Mouse (Mus musculus) embryonic facial prominence, embryonic 15.5 days (tissue): ENCODE measurements around the gene Gm21987. TPM values are rescaled to one million over a fixed set of nuclear protein-coding genes. Genes with fewer than 3 reads are reported as not detected.

Experiments
- ATAC-seq: fragments of 200-750 bp; cut with Nextera tagmentation; 2 replicates; pipeline ENCODE4 v1.8.0; 2017; ENCODE audit warnings: low read depth, moderate TSS enrichment; ENCODE audit not compliant: insufficient number of reproducible peaks, low FRiP score, low TSS enrichment
- H3K27ac ChIP-seq: fragments of 300-500 bp; sonication (generic); replicated peaks from 2 replicates; pipeline ENCODE4 v1.5.1; 2015; ENCODE audit warnings: mild to moderate bottlenecking, inconsistent platforms
- H3K27me3 ChIP-seq: fragments of 300-500 bp; sonication (generic); 2 replicates; pipeline ENCODE4 v1.6.1; 2015; ENCODE audit warnings: inconsistent platforms
- H3K36me3 ChIP-seq: fragments of 300-500 bp; sonication (generic); 2 replicates; pipeline ENCODE4 v1.6.1; 2015; ENCODE audit warnings: mild to moderate bottlenecking, inconsistent platforms
- H3K4me1 ChIP-seq: fragments of 300-500 bp; sonication (generic); 2 replicates; pipeline ENCODE4 v1.6.1; 2015; ENCODE audit warnings: inconsistent platforms
- H3K4me2 ChIP-seq: fragments of 300-500 bp; sonication (generic); replicated peaks from 2 replicates; pipeline ENCODE4 v1.6.1; 2015; ENCODE audit warnings: mild to moderate bottlenecking, inconsistent platforms
- H3K4me3 ChIP-seq: fragments of 300-500 bp; sonication (generic); replicated peaks from 2 replicates; pipeline ENCODE4 v1.5.1; 2015; ENCODE audit warnings: mild to moderate bottlenecking, inconsistent platforms
- H3K9ac ChIP-seq: fragments of 300-500 bp; sonication (generic); 2 replicates; pipeline ENCODE4 v1.6.1; 2015; ENCODE audit warnings: inconsistent platforms
- H3K9me3 ChIP-seq: fragments of 300-500 bp; sonication (generic); replicated peaks from 2 replicates; pipeline ENCODE4 v1.6.1; 2016; ENCODE audit warnings: inconsistent platforms
- WGBS: fragments of 180-500 bp; shearing (Covaris S2); methylation state at CpG from one replicate; pipeline ENCODE4 v1.1.7; 2015; 5-methylcytosine and 5-hydroxymethylcytosine counted together
- polyA plus RNA-seq: library from polyadenylated mRNA; unstranded; fragments of >200 nt; fragmentation: Nextera tagmentation; extraction: Ambion mirVana; gene quantifications from 2 replicates; pipeline ENCODE4 v1.2.1, GENCODE M21; 2015

The Gm21987 gene
- polyA plus RNA-seq, 1 experiment from 2014 or later: not detected

- Histone ChIP-seq H3K9ac (no peak overlapping the region), H3K36me3 (no peaks in the 10 kb centered on the region), H3K27me3 (no peaks in the 10 kb centered on the region), H3K27ac (no peak overlapping the region), H3K4me3 (no peak overlapping the region), H3K4me2 (no peak overlapping the region), H3K9me3 (no peaks in the 10 kb centered on the region), H3K4me1 (peaks cover 22% of the 10 kb centered on the region)
- WGBS: 85% methylated on average over 6 of the region's 6 CpGs
- no peak for ATAC-seq
Observed at GRCm38 (mm10) chr16:38398266-38398665, 51.4 kb downstream of the Gm21987 start.

- H3K4me3 ChIP-seq: no peak overlapping the region
- H3K4me1 ChIP-seq: peaks cover 22% of the 10 kb centered on the region
- no peaks in the 10 kb centered on the region for H3K9me3 ChIP-seq
- peak overlapping the region; percentile 51; the same call in 1 of the 2 replicates for H3K4me2 ChIP-seq
- ATAC-seq: no peak
- peak overlapping the region; percentile 82 for H3K27ac ChIP-seq
- no peak overlapping the region for H3K9ac ChIP-seq
- no peaks in the 10 kb centered on the region for H3K36me3 ChIP-seq
- H3K27me3 ChIP-seq: no peaks in the 10 kb centered on the region
- 68% methylated on average over 3 of the region's 3 CpGs for WGBS
Observed at GRCm38 (mm10) chr16:38399076-38399475, 52.2 kb downstream of the Gm21987 start.

- 13% methylated on average over 17 of the region's 17 CpGs for WGBS
- H3K27me3 ChIP-seq: no peaks in the 10 kb centered on the region
- no peaks in the 10 kb centered on the region for H3K9me3 ChIP-seq
- peak overlapping the region; percentile 51 for H3K4me2 ChIP-seq
- peak overlapping the region; percentile 21; the same call in 1 of the 2 replicates for H3K9ac ChIP-seq
- peaks cover 22% of the 10 kb centered on the region for H3K4me1 ChIP-seq
- H3K27ac ChIP-seq: peak overlapping the region; percentile 82
- peak overlapping the region; percentile 25 for H3K4me3 ChIP-seq
- peak; percentile 82 for ATAC-seq
- H3K36me3 ChIP-seq: no peaks in the 10 kb centered on the region
Observed at GRCm38 (mm10) chr16:38399531-38400231, 52.8 kb downstream of the Gm21987 start.

- Histone ChIP-seq H3K36me3 (no peaks in the 10 kb centered on the region), H3K4me2 (peak overlapping the region; percentile 51), H3K9ac (no peak overlapping the region), H3K27ac (peak overlapping the region; percentile 82), H3K4me1 (peaks cover 22% of the 10 kb centered on the region), H3K27me3 (no peaks in the 10 kb centered on the region), H3K9me3 (no peaks in the 10 kb centered on the region), H3K4me3 (peak overlapping the region; percentile 25; the same call in 1 of the 2 replicates)
- 75% methylated on average over 9 of the region's 9 CpGs for WGBS
- ATAC-seq: no peak
Observed at GRCm38 (mm10) chr16:38400311-38400960, 53.6 kb downstream of the Gm21987 start.

GRCm38 (mm10) chr16:38401468-38401867 lies 54.6 kb downstream of the Gm21987 start:
- 75% methylated on average over 6 of the region's 6 CpGs for WGBS
- H3K4me2 ChIP-seq: no peak overlapping the region
- no peak for ATAC-seq
- H3K9ac ChIP-seq: no peak overlapping the region
- H3K4me3 ChIP-seq: no peak overlapping the region
- peaks cover 18% of the 10 kb centered on the region for H3K4me1 ChIP-seq
- H3K27me3 ChIP-seq: no peaks in the 10 kb centered on the region
- no peak overlapping the region for H3K27ac ChIP-seq
- no peaks in the 10 kb centered on the region for H3K36me3 ChIP-seq
- no peaks in the 10 kb centered on the region for H3K9me3 ChIP-seq

- H3K36me3 ChIP-seq: no peaks in the 10 kb centered on the region
- no peaks in the 10 kb centered on the region for H3K27me3 ChIP-seq
- H3K4me2 ChIP-seq: no peak overlapping the region
- ATAC-seq: no peak
- H3K9ac ChIP-seq: no peak overlapping the region
- H3K4me3 ChIP-seq: no peak overlapping the region
- peaks cover 16% of the 10 kb centered on the region for H3K4me1 ChIP-seq
- no peaks in the 10 kb centered on the region for H3K9me3 ChIP-seq
- WGBS: 86% methylated on average over 7 of the region's 7 CpGs
- no peak overlapping the region for H3K27ac ChIP-seq
Observed at GRCm38 (mm10) chr16:38403639-38404038, 56.8 kb downstream of the Gm21987 start.

GRCm38 (mm10) chr16:38406293-38406692 lies 59.5 kb downstream of the Gm21987 start:
- Histone ChIP-seq H3K9me3 (no peaks in the 10 kb centered on the region), H3K4me3 (no peak overlapping the region), H3K4me1 (no peaks in the 10 kb centered on the region), H3K4me2 (no peak overlapping the region), H3K9ac (no peak overlapping the region), H3K27me3 (no peaks in the 10 kb centered on the region), H3K27ac (no peak overlapping the region), H3K36me3 (no peaks in the 10 kb centered on the region)
- WGBS: 81% methylated on average over 5 of the region's 5 CpGs
- no peak for ATAC-seq

GRCm38 (mm10) chr16:38406708-38407107 lies 59.9 kb downstream of the Gm21987 start:
- Histone ChIP-seq H3K36me3 (no peaks in the 10 kb centered on the region), H3K4me3 (no peak overlapping the region), H3K27ac (no peak overlapping the region), H3K9me3 (no peaks in the 10 kb centered on the region), H3K4me2 (no peak overlapping the region), H3K27me3 (no peaks in the 10 kb centered on the region), H3K9ac (no peak overlapping the region), H3K4me1 (no peaks in the 10 kb centered on the region)
- 85% methylated on average over 6 of the region's 6 CpGs for WGBS
- ATAC-seq: no peak

- 34% methylated on average over 5 of the region's 5 CpGs for WGBS
- Histone ChIP-seq H3K4me3 (no peak overlapping the region), H3K9ac (no peak overlapping the region), H3K36me3 (no peaks in the 10 kb centered on the region), H3K27me3 (no peaks in the 10 kb centered on the region), H3K9me3 (no peaks in the 10 kb centered on the region), H3K4me1 (no peaks in the 10 kb centered on the region), H3K4me2 (no peak overlapping the region), H3K27ac (no peak overlapping the region)
- no peak for ATAC-seq
Observed at GRCm38 (mm10) chr16:38407584-38407983, 60.7 kb downstream of the Gm21987 start.

- no peaks in the 10 kb centered on the region for H3K36me3 ChIP-seq
- H3K27ac ChIP-seq: no peak overlapping the region
- no peak overlapping the region for H3K4me3 ChIP-seq
- no peak for ATAC-seq
- H3K9ac ChIP-seq: no peak overlapping the region
- no peaks in the 10 kb centered on the region for H3K9me3 ChIP-seq
- no peaks in the 10 kb centered on the region for H3K4me1 ChIP-seq
- H3K27me3 ChIP-seq: no peaks in the 10 kb centered on the region
- 92% methylated on average over 8 of the region's 8 CpGs for WGBS
- no peak overlapping the region for H3K4me2 ChIP-seq
Observed at GRCm38 (mm10) chr16:38408416-38408815, 61.6 kb downstream of the Gm21987 start.
